Mouse (Mus musculus): ENCODE results near the gene Ceacam9. TPM values are rescaled to one million over a fixed set of nuclear protein-coding genes. Genes with fewer than 3 reads are reported as not detected.
"Not testable (repeated sequence)": the region's sequence is repeated elsewhere in the genome, so short reads cannot be mapped to it uniquely, and the experiment has no call there.

Ceacam9 gene
- polyA plus RNA-seq (2015; fragmentation: Nextera tagmentation; extraction: Ambion mirVana) = not detected in 2 replicates

GRCm38 (mm10) chr7:16721629-16722028 lies at the start of gene Ceacam9:
Gene Ceacam9, plus strand, starts transcription at chr7:16721929.
- no peaks in the 10 kb centered on the region for H3K36me3 ChIP-seq
- H3K9ac ChIP-seq = no peak within 1 kb of the TSS
- no peak within 1 kb of the TSS for H3K4me3 ChIP-seq
- no peak within 1 kb of the TSS for H3K27ac ChIP-seq
- H3K27me3 ChIP-seq = no peaks in the 10 kb centered on the region
- no peak within 1 kb of the TSS for H3K4me2 ChIP-seq
- 71% methylated on average over 2 of the region's 2 CpGs for WGBS
- no peak for ATAC-seq (ENCODE audit: insufficient number of reproducible peaks, low FRiP score, low TSS enrichment, low read depth)
- no peaks in the 10 kb centered on the region for H3K9me3 ChIP-seq
- H3K4me1 ChIP-seq = no peaks in the 10 kb centered on the region

DNA sequence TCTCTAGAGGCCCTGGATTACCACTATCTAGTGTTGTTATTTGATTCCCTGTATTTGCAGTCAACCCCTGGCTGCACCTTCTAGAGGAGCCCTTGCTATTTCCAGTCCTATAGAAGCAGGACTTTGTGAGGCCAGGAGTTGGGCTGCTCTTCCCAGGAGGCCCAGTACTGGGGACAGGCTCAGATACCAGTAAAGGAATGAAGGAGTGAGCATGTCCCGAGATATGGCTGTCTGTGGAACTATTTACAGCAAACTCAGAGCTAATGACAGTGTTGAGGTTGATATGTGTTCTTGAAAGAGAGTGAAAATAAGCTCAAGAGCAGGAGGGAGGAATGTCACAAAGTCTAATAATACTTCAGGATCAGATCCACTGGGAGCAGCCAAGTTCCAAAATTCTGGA lies 47.9 kb upstream of the Ceacam9 start:
- H3K9ac ChIP-seq = no peak overlapping the region
- no peaks in the 10 kb centered on the region for H3K9me3 ChIP-seq
- WGBS = 35% methylated on average over 1 of the region's 1 CpGs
- H3K27ac ChIP-seq = no peak overlapping the region
- no peak for ATAC-seq (ENCODE audit: insufficient number of reproducible peaks, low FRiP score, low TSS enrichment, low read depth)
- no peaks in the 10 kb centered on the region for H3K4me1 ChIP-seq
- H3K4me3 ChIP-seq = no peak overlapping the region
- H3K27me3 ChIP-seq = no peaks in the 10 kb centered on the region
- H3K4me2 ChIP-seq = no peak overlapping the region
- H3K36me3 ChIP-seq = no peaks in the 10 kb centered on the region

- H3K9ac ChIP-seq; H3K9me3 ChIP-seq; H3K27ac ChIP-seq; H3K4me1 ChIP-seq; H3K36me3 ChIP-seq; H3K4me3 ChIP-seq; H3K4me2 ChIP-seq; ATAC-seq (ENCODE audit: insufficient number of reproducible peaks, low FRiP score, low TSS enrichment, low read depth); H3K27me3 ChIP-seq: not testable (repeated sequence)
- 42% methylated on average over 5 of the region's 5 CpGs for WGBS
Measured at GRCm38 (mm10) chr7:16674699-16675098, 47.0 kb upstream of the Ceacam9 start.

DNA sequence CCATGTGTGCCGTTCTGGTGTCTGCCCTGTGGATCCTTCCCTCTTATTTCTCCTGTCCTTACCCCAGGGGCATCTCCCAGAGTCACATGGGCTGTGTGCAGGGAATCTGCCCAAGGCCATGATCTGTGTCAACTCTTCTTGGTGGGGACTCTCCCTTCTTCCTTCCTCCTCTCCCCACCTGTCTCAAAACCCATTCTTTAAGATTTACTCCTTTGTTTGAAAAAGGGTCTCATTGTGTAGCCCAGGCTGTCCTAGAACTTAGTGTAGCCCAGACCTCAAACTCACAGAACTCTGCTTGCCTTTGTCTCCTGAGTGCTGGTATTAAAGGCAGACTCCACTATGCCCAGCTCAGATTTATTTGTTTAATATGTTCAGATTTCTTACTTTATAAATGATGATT lies 46.1 kb upstream of the Ceacam9 start, which contains the start of gene Ceacam15:
Gene Ceacam15 (minus strand): TSS at position 101 of the 400 bp plus-strand sequence.
- H3K4me1 ChIP-seq = no peaks in the 10 kb centered on the region
- no peak within 1 kb of the TSS for H3K9ac ChIP-seq
- no peak within 1 kb of the TSS for H3K4me3 ChIP-seq
- H3K36me3 ChIP-seq = no peaks in the 10 kb centered on the region
- ATAC-seq (ENCODE audit: insufficient number of reproducible peaks, low FRiP score, low TSS enrichment, low read depth) = no peak
- 48% methylated on average over 1 of the region's 1 CpGs for WGBS
- no peak within 1 kb of the TSS for H3K27ac ChIP-seq
- H3K27me3 ChIP-seq = no peaks in the 10 kb centered on the region
- no peaks in the 10 kb centered on the region for H3K9me3 ChIP-seq
- no peak within 1 kb of the TSS for H3K4me2 ChIP-seq

GRCm38 (mm10) chr7:16680194-16680593 lies 41.5 kb upstream of the Ceacam9 start:
- not testable (repeated sequence) for ATAC-seq (ENCODE audit: insufficient number of reproducible peaks, low FRiP score, low TSS enrichment, low read depth); H3K9me3 ChIP-seq; H3K27me3 ChIP-seq; H3K36me3 ChIP-seq; H3K4me2 ChIP-seq; H3K4me1 ChIP-seq; H3K9ac ChIP-seq; H3K27ac ChIP-seq; H3K4me3 ChIP-seq
- WGBS = 50% methylated on average over 3 of the region's 3 CpGs

- 69% methylated on average over 5 of the region's 5 CpGs for WGBS
- Histone ChIP-seq H3K27ac (no peak overlapping the region), H3K4me1 (no peaks in the 10 kb centered on the region), H3K27me3 (no peaks in the 10 kb centered on the region), H3K4me2 (no peak overlapping the region), H3K9me3 (no peaks in the 10 kb centered on the region), H3K36me3 (no peaks in the 10 kb centered on the region), H3K9ac (no peak overlapping the region), H3K4me3 (no peak overlapping the region)
- no peak for ATAC-seq (ENCODE audit: insufficient number of reproducible peaks, low FRiP score, low TSS enrichment, low read depth)
Measured at GRCm38 (mm10) chr7:16689196-16689595, 32.5 kb upstream of the Ceacam9 start.

- H3K27me3 ChIP-seq = no peaks in the 10 kb centered on the region
- H3K4me1 ChIP-seq = no peaks in the 10 kb centered on the region
- no peaks in the 10 kb centered on the region for H3K36me3 ChIP-seq
- ATAC-seq (ENCODE audit: insufficient number of reproducible peaks, low FRiP score, low TSS enrichment, low read depth) = no peak
- no peak overlapping the region for H3K4me2 ChIP-seq
- H3K9ac ChIP-seq = no peak overlapping the region
- 36% methylated on average over 3 of the region's 3 CpGs for WGBS
- H3K9me3 ChIP-seq = no peaks in the 10 kb centered on the region
- no peak overlapping the region for H3K4me3 ChIP-seq
- no peak overlapping the region for H3K27ac ChIP-seq
Measured at GRCm38 (mm10) chr7:16695025-16695424, 26.7 kb upstream of the Ceacam9 start.

DNA sequence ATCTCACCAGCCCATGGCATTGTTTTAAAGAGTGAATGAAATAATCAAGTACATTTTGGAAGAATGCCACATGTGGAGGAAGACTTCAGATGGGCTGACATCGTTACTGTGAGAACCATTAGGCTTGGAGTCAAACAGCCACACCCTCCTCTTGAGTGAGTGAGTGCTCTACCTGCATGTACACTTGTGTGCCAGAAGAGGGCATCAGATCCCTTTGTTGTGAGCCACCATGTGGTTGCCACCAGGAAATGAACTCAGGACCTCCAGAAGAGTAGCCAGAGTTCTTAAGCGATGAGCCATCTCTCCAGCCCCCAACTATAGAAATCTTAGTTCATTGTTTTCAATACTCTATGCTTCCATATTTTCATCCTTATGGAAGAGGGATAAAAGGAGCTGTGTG lies 22.7 kb upstream of the Ceacam9 start:
- Histone ChIP-seq H3K9me3 (no peaks in the 10 kb centered on the region), H3K4me2 (no peak overlapping the region), H3K4me3 (no peak overlapping the region), H3K27me3 (no peaks in the 10 kb centered on the region; the same call in 1 of the 2 replicates), H3K4me1 (no peaks in the 10 kb centered on the region), H3K9ac (no peak overlapping the region), H3K27ac (no peak overlapping the region), H3K36me3 (no peaks in the 10 kb centered on the region)
- 45% methylated on average over 2 of the region's 2 CpGs for WGBS
- no peak for ATAC-seq (ENCODE audit: insufficient number of reproducible peaks, low FRiP score, low TSS enrichment, low read depth)

DNA sequence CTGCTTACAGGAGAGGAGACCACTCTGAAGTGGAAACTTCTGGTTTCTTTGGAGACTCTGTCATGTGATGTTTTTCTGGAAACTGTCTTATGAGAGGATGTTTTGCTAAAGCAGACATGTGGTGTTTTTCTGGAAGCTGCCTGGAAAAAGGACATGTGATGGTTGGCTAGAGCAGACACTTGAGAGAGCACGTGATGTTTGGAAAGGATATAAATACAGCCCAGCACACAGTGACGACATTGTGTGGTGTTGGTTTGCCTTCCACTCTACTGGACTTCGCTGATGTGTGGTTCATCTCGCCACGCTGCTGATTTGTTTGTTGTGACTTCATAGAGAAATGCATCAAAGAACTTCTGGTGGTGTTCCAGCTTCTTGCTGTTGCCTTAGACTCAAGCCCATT lies 21.1 kb upstream of the Ceacam9 start:
- no peak for ATAC-seq (ENCODE audit: insufficient number of reproducible peaks, low FRiP score, low TSS enrichment, low read depth)
- Histone ChIP-seq H3K36me3 (no peaks in the 10 kb centered on the region), H3K4me1 (no peaks in the 10 kb centered on the region), H3K9me3 (no peaks in the 10 kb centered on the region), H3K4me2 (no peak overlapping the region), H3K4me3 (no peak overlapping the region), H3K9ac (no peak overlapping the region), H3K27ac (no peak overlapping the region), H3K27me3 (no peaks in the 10 kb centered on the region; the same call in 1 of the 2 replicates)
- WGBS = 73% methylated on average over 5 of the region's 5 CpGs

DNA sequence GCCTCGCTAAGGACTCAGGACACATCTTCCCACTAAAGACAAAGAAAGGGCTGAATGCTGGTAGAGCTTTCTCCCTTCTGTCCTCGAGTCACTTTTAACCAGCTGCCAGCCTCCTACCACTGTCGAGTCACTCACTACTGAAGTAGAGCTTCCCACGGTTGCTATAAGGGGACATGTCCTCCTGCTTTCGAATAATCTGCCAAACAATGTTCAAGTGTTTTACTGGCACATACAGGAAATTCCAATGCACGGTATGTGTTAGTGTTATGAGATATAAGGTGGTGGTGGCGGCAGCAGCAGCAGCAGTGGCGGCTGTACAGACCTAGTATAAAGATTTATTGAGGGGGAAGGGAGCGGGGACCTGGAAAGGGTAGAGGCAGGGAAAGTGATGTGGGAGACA lies 15.3 kb upstream of the Ceacam9 start:
- Histone ChIP-seq H3K9me3 (no peaks in the 10 kb centered on the region), H3K4me3 (no peak overlapping the region), H3K27ac (no peak overlapping the region), H3K36me3 (no peaks in the 10 kb centered on the region), H3K4me1 (peaks cover 7% of the 10 kb centered on the region; the same call in 1 of the 2 replicates), H3K9ac (no peak overlapping the region), H3K27me3 (no peaks in the 10 kb centered on the region; the same call in 1 of the 2 replicates), H3K4me2 (no peak overlapping the region)
- WGBS = 22% methylated on average over 9 of the region's 9 CpGs
- no peak for ATAC-seq (ENCODE audit: insufficient number of reproducible peaks, low FRiP score, low TSS enrichment, low read depth)

GRCm38 (mm10) chr7:16708244-16708643 lies 13.5 kb upstream of the Ceacam9 start:
- H3K9ac ChIP-seq = no peak overlapping the region
- no peak overlapping the region for H3K4me3 ChIP-seq
- WGBS = 29% methylated on average over 9 of the region's 9 CpGs
- no peak overlapping the region for H3K4me2 ChIP-seq
- H3K9me3 ChIP-seq = no peaks in the 10 kb centered on the region
- ATAC-seq (ENCODE audit: insufficient number of reproducible peaks, low FRiP score, low TSS enrichment, low read depth) = no peak
- no peak overlapping the region for H3K27ac ChIP-seq
- H3K4me1 ChIP-seq = peaks cover 7% of the 10 kb centered on the region; the same call in 1 of the 2 replicates
- H3K36me3 ChIP-seq = no peaks in the 10 kb centered on the region
- no peaks in the 10 kb centered on the region for H3K27me3 ChIP-seq

DNA sequence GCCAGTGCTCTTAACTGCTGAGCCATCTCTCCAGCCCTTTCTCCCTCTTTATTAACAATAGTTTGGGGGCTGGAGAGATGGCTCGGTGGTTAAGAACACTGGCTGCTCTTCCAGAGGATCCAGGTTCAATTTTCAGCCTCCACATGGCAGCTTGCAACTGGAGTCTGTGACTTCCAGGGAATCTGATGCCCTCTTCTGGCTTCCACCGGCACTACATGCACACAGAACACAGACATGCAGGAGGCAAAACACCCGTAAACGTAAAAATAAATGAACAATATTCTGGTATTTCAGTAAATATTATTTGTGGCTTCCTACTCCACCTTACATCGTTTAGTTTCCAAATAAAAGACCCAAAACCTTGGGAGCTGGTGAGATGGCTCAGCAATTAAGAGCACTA lies 11.1 kb upstream of the Ceacam9 start:
- Histone ChIP-seq H3K4me2 (no peak overlapping the region), H3K27me3 (no peaks in the 10 kb centered on the region), H3K4me3 (no peak overlapping the region), H3K4me1 (peaks cover 7% of the 10 kb centered on the region; the same call in 1 of the 2 replicates), H3K27ac (no peak overlapping the region), H3K9ac (no peak overlapping the region), H3K9me3 (no peaks in the 10 kb centered on the region), H3K36me3 (no peaks in the 10 kb centered on the region)
- 80% methylated on average over 5 of the region's 5 CpGs for WGBS
- ATAC-seq (ENCODE audit: insufficient number of reproducible peaks, low FRiP score, low TSS enrichment, low read depth) = no peak

Data from limb, embryonic 15.5 days (tissue).